Mouse (Mus musculus): ENCODE results near the gene Kcna10.

DNA sequence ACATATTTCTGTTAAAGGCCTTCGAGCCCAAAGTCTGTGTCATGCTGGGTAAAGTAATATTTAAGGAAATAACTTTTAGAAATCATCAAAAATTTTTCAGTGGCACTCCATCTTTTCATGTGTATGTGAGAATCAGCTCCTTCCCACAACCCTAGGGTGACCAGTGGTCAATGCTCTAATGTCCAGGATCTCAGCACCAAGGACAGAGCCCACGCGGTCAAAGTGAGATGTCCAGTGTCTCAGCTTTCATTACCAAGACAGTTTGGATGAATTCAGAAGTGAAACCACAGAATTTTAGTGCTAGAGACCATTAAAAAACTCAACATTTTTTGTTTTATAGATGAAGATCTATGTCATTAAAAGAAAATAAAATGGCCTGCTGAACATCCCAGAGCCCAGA is 10.9 kb upstream of the Kcna10 start:
- TF ChIP-seq CTCF (IDR thresholded peaks at IDR 0.05; ENCODE audit: extremely low read depth, insufficient read depth, low read length) (no peak), POLR2A (IDR thresholded peaks at IDR 0.05; ENCODE audit: extremely low read depth, insufficient read depth, low read length) (no peak)
